Mouse (Mus musculus) kidney, postnatal 14 days (tissue): Measurements from ENCODE around the gene AI661453.
"Not testable (repeated sequence)": the region's sequence is repeated elsewhere in the genome, so short reads cannot be mapped to it uniquely, and the experiment has no call there.

Experiments used
- DNase-seq: peaks from one replicate; pipeline ENCODE4 v3.0.0; 2022; ENCODE audit warnings: mixed read lengths

Gene AI661453

DNA sequence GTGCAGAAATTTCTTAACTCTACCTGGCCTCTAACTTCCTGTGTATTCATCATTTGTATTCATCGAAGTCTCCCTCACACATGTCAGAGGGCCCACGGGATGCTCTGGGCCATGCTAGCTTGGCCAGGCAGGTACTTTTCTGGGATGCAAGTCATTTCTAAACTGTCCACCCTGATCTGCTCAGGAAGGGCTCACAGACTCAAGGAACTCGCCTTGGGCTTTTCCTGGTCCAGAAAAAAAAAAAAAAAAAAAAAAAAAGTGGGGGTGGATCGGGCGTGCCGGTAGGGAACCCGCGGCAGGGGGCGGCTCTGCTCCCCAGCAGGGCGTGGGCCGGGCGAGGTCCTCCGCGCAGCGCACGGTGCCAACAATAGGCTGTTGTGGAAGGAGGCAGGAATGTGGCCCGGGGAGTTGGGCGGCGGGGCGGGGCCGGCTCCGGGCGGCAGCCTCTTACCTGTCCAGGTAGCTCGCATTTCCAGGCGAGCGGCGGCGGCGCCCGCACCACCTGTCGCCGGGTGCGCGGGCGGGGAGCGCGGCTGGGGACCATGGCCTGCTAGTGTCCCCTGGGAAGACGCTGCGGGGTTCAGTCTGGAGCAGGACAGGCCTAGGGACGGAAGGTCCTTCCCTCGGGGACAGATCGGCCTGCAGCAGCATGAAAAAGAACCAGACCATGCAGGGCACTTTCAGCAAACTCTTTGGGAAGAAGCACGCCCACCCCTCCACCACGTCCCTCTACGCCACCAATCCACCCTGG, at the start of gene AI661453:
Gene AI661453 (plus strand): TSS at position 460 of the 751 bp plus-strand sequence.
- peak; percentile 85 for DNase-seq

DNA sequence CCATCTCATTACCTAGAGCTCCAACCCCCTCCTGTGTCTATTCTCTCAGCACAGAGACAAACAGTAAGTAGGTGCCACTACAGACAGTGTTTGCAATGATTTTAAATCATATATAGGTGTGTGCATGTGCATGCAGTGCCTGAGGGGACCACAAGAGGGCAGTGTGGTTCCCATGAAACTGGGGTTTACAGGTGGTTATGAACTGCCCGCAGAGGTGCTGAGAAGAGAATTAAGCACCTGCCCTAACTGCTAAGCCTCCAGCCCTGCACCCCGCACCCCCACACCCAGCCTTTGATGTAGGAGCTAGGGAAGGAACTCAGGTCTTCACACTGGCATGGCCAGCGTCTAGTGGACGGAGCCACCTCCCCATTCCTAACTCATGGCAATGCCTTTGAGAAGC, 49.8 kb upstream of the AI661453 start:
- peak; percentile 52 for DNase-seq

DNA sequence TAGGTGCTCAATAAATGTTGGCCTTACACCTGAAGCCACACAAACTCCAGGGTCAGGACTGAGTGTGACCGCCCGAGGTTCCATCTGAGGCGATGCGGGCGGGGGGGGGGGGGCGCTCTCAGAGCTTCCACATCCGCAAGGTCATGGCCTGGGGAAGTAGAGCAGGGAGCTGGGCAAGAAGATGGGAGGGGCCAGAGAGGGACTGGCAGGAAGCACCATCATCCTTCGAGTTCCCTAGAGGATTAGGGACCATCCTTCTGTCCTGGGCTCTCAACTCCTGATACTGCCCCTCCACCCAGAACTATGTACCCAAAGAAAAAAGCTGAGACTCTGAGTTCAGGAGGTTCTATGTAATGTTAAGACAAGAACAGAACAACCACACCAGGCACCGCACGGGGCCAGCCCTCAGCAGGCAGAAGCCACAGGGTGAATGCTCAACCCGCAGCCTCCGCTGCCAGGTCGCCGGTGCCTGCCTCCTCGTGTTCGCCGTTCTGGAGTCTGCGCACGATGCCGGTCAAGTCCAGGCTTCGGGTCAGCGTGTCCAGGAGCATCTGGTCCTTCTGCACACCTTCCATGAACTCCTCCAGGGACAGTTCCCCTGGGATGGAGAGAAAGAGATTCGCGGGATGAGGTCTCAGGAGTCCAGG, 42.1 kb upstream of the AI661453 start:
- peak; percentile 36 for DNase-seq

DNA sequence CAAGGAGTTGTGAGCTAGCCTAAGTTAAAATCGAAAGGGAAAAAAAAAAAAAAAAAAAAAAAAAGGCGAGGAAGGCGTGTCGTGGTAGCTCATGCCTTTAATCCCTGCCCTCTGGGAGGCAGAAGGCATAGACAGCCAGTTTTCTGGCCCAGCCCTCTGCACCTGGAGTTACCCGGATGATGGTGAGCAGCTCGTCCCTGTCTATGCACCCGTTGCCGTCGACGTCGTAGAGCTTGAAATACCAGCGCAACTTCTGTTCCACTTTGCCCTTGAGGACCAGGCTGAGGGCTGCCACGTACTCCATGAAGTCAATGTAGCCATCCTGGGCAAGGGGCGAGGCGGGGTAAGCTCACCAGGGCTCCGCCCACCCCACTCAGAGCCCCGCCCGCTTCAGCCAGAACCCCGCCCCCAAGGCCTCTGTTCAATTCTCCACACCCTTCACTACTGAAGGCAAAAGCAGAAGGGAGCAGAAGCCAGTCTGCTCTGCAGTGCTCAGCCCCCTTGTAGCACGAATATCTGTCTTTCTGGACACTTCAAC, 41.0 kb upstream of the AI661453 start:
- DNase-seq, result peak; percentile 61

DNA sequence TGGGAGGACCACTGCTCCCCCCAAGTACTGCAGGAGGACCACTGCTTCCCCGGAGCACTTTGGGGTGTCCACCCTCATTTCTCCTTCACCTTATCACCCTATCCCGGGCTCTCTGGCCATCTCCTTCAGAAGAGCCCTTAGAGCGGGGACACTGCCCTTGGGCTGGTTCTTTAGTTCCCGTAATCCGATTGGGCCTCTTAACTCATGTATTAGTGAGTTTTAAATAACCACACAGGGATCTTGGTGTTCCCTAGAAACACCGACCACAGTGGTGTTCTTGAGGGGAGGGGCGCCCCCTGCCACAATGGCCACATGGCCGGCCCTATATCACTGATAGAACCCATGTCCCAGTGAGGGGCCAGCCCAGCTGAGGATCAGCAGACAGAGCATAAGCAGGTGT, 37.3 kb upstream of the AI661453 start:
- no peak for DNase-seq

DNA sequence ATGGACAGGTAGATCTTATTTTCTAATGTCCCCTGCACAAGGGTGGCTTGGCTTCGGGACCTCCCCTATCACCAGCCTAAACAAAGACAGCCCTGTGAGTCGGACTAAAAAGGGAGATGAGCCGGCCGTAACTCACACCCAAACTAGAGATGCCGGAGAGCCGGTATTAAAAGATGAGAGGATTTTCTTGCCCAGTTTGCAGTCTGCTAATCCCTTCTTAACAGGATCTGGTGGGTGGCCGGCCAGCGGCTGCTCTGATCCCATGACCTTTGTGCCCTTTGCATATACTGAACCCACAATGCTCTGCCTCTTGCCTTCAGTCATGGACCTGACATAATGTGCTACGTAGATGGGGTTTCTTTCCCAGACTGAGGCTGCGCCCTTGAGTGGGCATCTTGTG, 36.0 kb upstream of the AI661453 start, which contains the start of gene Guca1a:
Gene Guca1a (minus strand): TSS at position 134 of the 400 bp plus-strand sequence.
- DNase-seq, result no peak

DNA sequence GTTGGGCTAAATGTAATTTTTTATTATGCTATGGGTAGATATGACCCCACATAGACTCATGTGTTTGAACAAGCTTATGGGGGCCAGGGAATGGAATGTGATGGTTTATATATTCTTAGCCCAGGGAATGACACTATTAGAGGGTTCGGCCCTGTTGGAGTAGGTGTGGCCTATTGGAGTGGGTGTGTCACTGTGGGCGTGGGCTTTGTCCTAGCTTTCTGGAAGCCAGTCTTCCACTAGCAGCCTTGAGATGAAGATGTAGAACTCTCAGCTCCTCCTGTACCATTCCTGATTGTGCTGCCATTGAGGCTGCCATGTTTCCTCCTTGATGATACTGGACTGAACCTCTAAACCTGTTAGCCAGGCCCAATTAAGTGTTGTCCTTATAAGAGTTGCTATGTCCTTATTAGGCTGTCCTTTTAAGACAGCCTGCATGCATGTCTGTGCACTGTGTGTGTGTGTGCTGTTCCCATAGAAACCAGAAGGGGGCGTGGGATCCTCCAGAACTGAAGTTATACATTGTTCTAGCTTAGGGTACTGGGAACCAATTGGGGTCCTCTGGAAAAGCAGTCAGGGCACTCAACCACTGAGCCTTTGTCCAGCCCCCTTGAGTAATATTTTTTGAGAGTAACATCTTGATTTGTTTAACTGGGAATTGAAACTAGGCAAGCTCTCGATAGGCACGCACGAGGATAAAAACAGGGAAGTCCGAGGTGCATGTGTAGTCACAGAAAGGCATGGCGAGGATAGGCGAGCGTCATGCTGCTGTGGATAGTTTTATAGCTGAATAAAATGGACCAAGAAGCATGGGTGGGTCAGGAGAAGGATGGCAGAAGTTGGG, 28.5 kb upstream of the AI661453 start:
- no peak for DNase-seq

DNA sequence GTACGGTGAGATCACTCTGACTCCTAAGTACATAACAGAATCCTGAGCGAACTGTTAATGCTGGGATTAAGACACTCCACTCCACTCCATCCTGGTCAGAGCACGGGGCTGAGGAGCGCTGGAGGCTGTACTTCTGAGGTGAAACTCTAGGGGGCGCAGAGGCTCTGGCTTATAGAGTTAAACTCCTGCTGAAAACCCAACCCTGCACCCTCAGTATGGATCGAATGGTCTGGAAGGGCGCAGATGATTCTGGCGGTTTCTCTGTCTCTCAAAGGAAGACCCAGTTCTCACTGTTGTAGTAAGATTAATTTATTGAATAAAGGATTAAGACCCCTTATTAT, 27.9 kb upstream of the AI661453 start:
- DNase-seq, result peak; percentile 67

DNA sequence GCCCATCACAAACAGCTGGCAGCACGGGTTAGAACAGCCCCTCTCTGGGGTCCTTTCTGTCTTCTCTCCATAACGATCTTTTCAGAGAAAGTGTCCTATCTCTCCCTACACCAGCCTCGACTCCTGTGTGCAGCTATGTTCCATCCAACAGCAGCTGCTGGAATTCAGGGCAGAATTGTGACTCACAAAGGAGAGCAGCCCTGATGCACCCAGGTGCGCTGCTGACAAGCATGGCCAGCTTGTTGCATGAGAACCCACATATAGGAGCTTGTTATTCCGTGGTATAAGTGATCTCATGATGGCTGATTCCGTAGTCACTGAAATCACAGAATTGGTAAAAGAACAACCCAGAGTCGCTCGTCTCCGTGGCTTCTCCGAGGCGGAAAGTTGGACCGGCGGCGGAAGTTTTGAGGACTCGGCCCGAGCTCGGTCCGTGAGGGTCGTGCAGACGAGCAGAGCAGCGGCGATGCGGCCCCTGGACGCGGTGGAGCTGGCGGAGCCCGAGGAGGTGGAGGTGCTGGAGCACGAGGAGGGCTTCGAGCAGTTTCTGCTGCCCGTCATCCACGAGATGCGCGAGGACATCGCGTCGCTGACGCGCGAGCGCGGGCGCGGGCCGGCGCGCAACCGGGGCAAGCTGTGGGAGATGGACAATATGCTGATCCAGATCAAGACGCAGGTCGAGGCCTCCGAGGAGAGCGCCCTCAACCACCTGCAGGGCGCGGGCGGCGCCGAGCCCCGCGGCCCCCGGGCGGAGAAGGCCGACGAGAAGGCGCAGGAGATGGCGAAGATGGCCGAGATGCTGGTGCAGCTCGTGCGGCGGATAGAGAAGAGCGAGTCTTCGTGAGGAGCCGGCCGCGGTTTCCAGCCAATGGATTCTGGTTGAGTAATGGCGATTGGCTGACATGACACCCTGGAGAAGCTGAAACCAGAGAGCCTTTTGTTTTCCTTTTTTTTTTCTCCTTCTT, 26.2 kb upstream of the AI661453 start:
- DNase-seq, result peak; percentile 12

DNA sequence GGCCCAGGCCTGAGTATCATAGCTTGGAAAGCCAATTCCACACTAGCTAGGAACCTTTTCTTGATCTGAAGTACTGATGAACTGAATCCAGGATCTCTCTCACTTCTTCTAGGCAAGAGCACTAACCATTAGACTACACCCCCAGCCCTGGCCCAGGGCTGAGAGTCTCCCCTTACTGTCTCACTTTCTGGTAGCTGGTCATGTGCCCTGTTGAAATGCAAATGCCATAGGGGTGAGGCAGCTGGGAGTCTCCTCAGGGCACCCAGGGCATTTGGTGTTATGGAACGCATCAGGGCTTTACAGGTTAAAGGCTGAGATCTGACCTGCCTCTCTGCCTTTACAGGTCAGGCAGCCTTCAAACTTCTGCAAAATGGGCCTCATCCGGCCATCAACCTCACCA, 16.2 kb upstream of the AI661453 start:
- no peak for DNase-seq

DNA sequence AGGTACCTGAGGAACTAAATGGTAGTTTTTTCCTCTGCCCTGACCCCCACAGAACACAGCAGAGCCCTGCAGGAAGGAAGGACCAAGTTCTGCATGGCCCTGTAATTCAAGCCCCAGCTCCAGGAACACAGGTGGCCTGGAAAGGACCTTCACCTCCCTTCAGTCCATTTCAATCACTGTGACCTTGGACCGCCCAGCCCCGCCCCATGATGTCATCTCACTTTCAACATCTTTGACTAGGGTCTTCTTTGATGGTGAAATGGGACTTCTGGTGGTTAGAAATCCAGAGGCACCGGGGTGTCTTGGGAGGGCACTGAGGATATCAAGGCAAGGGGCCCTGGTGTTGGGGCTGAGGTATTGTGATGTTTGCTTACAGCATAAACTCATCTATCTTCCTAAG, 14.8 kb upstream of the AI661453 start:
- no peak for DNase-seq

DNA sequence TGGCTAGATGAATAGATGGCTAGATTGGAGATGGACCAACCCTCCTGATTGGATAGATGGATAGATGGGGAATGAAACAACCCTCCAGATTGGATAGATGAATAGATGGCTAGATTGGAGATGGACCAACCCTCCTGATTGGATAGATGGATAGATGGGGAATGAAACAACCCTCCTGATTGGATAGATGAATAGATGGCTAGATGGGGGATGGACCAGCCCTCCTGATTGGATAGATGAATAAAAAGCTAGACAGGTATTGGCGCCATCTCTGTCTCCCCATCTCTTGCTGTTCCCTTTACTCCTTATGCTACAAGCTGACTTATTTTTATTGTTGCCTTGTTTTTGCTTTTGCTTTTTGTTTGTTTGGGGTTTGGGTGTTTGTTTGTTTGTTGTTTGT, 13.8 kb upstream of the AI661453 start:
- not testable (repeated sequence) for DNase-seq

DNA sequence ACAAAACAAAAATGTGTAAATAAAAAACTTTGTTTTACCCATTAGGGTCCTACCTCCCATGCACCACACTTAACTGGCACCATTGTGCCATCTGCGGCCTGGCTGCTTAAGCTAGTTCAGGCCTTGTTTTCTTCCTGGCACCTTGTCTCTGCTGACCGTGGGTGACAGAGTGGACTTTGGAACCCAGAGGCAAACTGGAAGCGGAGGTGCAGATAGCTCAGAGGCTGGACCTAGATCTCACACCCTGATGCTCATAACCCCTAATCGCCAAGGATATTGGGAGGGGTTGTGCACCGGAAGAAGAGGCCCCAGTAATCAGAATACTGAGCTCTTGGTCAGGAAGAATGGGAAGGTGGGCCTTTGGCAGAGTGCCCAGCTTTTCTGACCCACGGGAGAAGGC, 12.2 kb upstream of the AI661453 start:
- DNase-seq, result no peak

DNA sequence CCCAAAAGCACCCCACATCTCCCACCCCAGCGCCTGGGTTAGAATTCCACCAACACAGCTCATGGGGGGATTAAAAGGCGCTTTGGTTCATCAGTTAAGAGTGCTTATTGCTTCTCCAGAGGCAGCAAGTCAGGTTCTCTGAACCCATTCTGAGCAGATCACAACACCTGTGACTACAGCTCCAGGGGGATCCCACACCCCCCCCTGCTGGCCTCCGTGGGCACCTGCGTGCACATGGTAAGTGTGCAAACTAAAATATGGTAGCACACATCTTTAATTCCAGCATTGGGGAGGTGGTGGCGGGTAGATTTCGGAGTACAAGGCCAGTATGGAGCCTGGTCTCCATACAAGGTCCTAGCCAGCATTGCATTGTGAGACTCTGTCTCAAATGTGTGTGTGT, 9.1 kb upstream of the AI661453 start:
- DNase-seq, result no peak

DNA sequence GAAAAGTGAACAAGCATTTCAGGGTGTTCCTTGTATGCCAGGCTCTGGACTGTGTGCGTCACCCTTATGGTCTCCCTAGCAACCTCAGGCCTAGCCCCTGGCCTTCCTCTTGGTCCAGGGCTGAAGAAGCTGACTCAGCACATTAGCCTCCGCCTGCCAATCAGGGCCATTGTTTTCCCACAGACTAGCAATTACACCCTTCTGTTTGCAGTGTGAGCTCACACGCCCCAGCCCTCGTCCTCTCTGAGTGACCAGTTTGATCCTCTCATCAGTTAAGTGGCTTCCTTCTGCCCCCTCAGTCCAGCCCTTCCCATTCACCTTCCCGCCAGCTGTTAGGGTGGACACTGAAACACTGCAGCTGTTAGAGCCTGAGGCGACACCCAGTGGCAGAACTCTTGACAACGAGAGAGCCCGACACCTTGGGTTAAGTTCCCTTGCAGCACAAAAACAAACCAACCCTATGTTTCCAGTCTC, 7.5 kb upstream of the AI661453 start:
- DNase-seq, result peak; percentile 62

DNA sequence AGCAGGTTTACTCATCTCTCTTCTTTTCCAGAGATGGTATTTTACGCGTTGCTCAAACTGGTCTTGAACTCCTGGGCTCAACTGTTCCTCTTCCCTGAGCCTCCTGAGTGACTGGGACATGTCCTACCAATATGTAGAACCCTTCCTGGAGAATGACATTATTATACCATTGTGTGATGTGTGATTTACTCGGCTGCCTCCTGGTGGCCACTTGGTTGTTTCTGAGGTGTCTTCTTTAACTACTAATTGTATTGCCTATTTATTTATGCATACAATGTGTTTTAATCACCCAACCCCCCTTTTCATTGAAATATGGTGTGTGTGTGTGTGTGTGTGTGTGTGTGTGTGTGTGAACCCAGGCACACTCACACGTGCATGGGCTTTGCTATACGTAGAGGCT, 5.6 kb upstream of the AI661453 start:
- DNase-seq, result no peak

DNA sequence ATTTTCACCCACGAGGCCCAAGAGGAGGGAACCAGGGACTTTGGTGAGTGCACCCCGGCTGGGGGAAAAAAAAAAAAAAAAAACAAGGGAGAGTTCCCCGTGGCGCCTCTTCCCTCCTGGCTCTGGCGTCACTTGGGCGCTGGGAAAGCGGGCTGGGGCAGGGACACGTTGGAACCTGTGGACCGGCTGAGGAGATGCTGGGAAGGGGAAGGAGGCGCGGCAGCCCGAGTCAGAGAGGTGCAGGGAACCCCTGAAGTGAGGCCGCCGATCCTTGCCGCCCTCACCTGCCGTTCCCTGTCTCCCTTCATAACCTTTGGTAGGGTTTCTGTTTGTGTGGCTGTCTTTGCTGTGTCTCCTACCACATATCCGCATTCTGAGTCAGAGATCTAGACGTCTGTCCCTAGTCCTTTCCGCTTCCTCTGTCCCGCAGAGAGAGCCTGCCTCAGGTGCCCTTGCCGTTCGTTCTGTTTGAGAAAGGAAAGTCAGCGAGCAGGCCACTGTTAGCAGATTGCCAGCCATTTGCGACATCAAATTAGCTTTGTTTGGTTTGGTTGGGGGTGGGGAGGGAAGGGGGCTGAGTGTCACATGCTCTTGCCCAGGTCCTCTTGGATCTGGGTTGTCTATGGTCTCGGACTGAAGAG, 612 bp downstream of the AI661453 start, which contains the start of gene 1700001C19Rik:
Gene 1700001C19Rik (minus strand): TSS at position 470 of the 641 bp plus-strand sequence.
- no peak for DNase-seq

DNA sequence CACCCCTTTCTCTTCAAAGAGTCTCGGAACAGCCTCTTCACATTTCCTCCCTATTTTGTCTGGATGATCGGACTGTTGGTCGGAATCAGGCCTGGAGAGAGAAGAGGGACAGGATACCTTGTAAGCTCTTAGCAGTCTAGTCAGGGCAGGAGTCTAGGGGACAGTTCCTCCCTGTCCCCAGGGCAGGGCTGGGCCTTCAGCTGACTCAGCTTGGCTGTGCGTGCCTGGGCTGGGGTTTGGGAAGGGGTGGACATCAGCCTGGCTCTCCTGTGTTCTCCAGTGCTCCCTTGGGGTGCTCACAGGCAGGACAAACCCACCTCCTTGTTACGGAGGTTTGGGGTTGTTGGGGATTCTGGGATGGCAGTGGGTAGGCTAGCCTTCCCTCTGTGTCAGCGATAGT, 2.2 kb downstream of the AI661453 start:
- DNase-seq, result no peak

DNA sequence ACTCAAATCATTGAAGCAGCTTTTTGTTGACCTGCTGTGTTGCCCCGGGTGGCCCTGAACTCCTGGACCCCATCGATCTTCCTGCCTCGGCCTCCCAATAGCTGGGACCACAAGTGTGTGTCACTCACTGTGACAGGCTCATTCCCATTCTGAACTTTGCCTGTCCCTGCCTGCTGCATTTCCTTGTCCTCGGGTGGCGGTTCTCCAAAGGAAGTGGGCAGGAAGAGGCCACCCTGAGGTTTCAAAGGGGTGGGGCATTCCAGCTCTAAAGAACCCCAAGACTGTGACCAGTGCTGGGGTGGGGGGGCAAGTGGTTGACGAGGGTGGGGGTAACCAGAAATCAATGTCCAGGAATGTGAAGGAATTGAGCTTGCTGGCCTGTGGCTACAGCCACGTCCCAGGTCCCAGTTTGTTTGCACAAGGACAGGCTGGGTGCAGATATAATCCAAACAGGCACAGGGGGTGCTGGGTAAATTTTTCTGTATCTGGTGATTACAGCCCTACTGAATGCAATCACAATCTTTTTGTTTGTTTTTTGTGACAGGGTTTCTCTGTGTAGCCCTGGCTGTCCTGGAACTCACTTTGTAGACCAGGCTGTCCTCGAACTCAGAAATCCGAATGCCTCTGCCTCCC, 3.1 kb downstream of the AI661453 start:
- no peak for DNase-seq

DNA sequence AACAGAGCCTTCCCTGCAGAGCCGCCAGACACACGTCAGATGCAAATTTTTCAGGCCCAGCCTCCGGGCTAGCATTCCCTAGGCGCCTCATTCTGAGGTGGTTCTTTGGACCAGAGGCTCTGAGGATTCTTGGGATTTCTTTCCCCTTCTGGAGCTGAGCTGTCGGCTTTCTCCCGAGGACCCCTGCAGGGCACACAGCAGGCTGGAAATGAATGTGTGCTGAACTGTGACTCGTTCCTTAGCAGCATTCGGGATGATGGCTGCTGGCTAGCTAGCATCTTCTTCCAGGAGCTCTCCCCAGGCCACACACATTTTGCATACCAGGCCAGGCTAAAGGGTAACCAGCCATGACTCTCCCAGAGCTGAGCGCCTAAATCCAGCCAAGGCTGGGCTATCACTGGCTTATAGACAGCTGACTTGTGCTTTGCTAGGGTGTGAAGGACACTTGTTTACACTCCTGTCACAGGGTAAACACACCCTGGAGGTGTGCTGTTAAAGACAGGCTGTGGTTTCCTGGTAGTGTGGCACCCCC, 4.0 kb downstream of the AI661453 start:
- peak; percentile 58 for DNase-seq
